Mouse (Mus musculus) hindbrain, embryonic 16.5 days (tissue): ENCODE data around the gene Gtf2ird1. TPM values are rescaled to one million over a fixed set of nuclear protein-coding genes. Genes with fewer than 3 reads are reported as not detected.
"Not testable (repeated sequence)": the region's sequence is repeated elsewhere in the genome, so short reads cannot be mapped to it uniquely, and the experiment has no call there.

Source experiments
- ATAC-seq: fragments of 200-750 bp; cut with Nextera tagmentation; 2 replicates; pipeline ENCODE4 v1.8.0; 2017; ENCODE audit warnings: moderate TSS enrichment, moderate library complexity
- H3K27ac ChIP-seq: fragments of 300-500 bp; sonication (generic); 2 replicates; pipeline ENCODE4 v1.5.1; 2014; ENCODE audit warnings: low read depth, mild to moderate bottlenecking, control low read depth, low read length, moderate library complexity
- H3K27me3 ChIP-seq: fragments of 300-500 bp; sonication (generic); replicated peaks from 2 replicates; pipeline ENCODE4 v1.6.1; 2014; ENCODE audit warnings: low read length; ENCODE audit not compliant: control insufficient read depth, insufficient read depth
- H3K36me3 ChIP-seq: fragments of 300-500 bp; sonication (generic); 2 replicates; pipeline ENCODE4 v1.6.1; 2014; ENCODE audit warnings: mild to moderate bottlenecking, low read length, moderate library complexity, mixed read lengths; ENCODE audit not compliant: control insufficient read depth, insufficient read depth
- H3K4me1 ChIP-seq: fragments of 300-500 bp; sonication (generic); 2 replicates; pipeline ENCODE4 v1.6.1; 2014; ENCODE audit warnings: low read depth, low read length; ENCODE audit not compliant: control insufficient read depth, insufficient read depth
- H3K4me2 ChIP-seq: fragments of 300-500 bp; sonication (generic); 2 replicates; pipeline ENCODE4 v1.6.1; 2014; ENCODE audit warnings: mild to moderate bottlenecking, low read length, control low read depth, moderate library complexity
- H3K4me3 ChIP-seq: fragments of 300-500 bp; sonication (generic); 2 replicates; pipeline ENCODE4 v1.5.1; 2014; ENCODE audit warnings: mild to moderate bottlenecking, low read length, control low read depth, moderate library complexity
- H3K9ac ChIP-seq: fragments of 300-500 bp; sonication (generic); 2 replicates; pipeline ENCODE4 v1.6.1; 2014; ENCODE audit warnings: low read depth, mild to moderate bottlenecking, control low read depth, low read length, moderate library complexity
- H3K9me3 ChIP-seq: fragments of 300-500 bp; sonication (generic); 2 replicates; pipeline ENCODE4 v1.6.1; 2014; ENCODE audit warnings: mild to moderate bottlenecking, low read length, moderate library complexity; ENCODE audit not compliant: control insufficient read depth
- WGBS: fragments of 180-500 bp; shearing (Covaris S2); extraction: QIAGEN DNeasy Blood & Tissue Kit; methylation state at CpG from one replicate; pipeline ENCODE4 v1.1.7; 2014; 5-methylcytosine and 5-hydroxymethylcytosine counted together
- polyA plus RNA-seq: library from polyadenylated mRNA; unstranded; fragments of >200 nt; fragmentation: Nextera tagmentation; extraction: Ambion mirVana; gene quantifications from 2 replicates; pipeline ENCODE4 v1.2.1, GENCODE M21; 2015

Gtf2ird1 gene
- polyA plus RNA-seq, 1 experiment from 2014 or later, result 49.3 TPM

DNA sequence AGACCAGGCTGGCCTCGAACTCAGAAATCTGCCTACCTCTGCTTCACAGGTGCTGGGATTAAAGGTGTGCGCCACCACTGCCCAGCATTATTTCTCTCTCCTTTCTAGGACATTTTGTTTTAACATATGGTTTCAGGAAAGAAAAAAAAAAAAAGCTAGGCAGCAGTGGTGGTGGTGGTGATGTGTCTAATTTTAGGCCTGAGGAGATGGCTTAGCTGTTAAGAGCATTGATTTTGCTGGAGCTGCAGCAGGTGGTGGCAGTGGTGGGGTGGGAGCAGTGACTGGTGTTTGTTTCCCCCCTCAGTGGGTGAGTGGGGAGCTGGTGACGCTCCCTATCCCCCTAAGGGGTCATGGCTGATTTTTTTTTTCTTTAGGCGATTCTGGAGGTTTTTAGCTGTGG, 103.4 kb downstream of the Gtf2ird1 start:
- WGBS, result 79% methylated on average over 4 of the region's 4 CpGs
- H3K9ac ChIP-seq, result no peak overlapping the region
- H3K36me3 ChIP-seq, result peaks cover 3% of the 10 kb centered on the region; the same call in 1 of the 2 replicates
- no peaks in the 10 kb centered on the region for H3K27me3 ChIP-seq
- no peak overlapping the region for H3K4me3 ChIP-seq
- ATAC-seq, result no peak
- no peaks in the 10 kb centered on the region for H3K9me3 ChIP-seq
- no peak overlapping the region; the same call in 1 of the 2 replicates for H3K27ac ChIP-seq
- no peak overlapping the region for H3K4me2 ChIP-seq
- no peaks in the 10 kb centered on the region for H3K4me1 ChIP-seq

DNA sequence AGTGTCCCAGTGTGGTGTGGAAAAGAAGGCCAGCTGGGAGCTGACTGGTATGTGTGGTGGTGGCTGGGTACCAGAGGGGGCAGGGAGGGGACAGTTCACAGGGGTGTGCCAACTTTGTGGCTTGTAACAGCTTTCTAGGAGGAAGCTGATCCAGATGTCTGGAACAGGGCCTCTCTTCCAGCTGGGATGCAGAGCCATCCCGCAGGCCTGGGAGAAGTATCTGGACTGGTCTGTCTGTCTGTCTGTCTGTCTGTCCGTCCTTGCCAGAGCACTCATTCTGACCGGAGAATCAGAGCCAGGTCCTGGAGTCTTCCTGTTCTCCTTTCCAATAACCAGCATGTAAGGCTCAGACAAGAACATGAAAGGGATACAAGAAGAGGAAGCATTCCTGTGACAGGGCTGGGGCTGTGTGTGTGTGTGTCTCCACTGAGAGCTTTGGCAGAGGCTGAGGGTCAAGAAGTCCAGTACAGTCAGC, 104.0 kb downstream of the Gtf2ird1 start:
- Histone ChIP-seq H3K4me3 (no peak overlapping the region), H3K27ac (no peak overlapping the region; the same call in 1 of the 2 replicates)
- WGBS, result 82% methylated on average over 3 of the region's 3 CpGs

DNA sequence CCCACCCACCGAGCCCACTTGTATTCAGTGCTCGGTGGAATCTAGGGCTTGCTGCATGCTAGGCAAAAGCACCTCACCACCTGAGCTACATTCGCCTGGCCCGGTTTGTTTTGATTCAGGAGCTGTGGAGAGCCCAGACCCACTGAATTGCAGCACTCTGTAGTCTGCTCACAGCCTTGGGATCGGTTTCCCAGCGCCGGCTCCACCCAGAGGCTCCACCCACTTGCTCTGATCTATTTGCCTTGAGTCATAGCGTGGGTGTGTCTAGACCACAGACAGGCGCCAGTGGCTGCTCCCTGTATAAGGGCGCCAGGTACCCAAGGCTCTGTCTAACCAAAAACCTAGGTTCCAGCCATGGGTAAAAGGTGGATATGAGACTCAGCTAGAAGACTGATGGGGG, 105.9 kb downstream of the Gtf2ird1 start:
- 18% methylated on average over 10 of the region's 10 CpGs for WGBS

More for the DNA sequence above, 104.0 kb downstream of the Gtf2ird1 start:
- Histone ChIP-seq H3K36me3 (0 out of 2 replicates have a peak, but pooled peaks cover 3% of the 10 kb centered on the region), H3K4me1 (no peaks in the 10 kb centered on the region), H3K27me3 (no peaks in the 10 kb centered on the region), H3K9ac (no peak overlapping the region), H3K4me2 (no peak overlapping the region), H3K9me3 (no peaks in the 10 kb centered on the region)
- ATAC-seq, result no peak

DNA sequence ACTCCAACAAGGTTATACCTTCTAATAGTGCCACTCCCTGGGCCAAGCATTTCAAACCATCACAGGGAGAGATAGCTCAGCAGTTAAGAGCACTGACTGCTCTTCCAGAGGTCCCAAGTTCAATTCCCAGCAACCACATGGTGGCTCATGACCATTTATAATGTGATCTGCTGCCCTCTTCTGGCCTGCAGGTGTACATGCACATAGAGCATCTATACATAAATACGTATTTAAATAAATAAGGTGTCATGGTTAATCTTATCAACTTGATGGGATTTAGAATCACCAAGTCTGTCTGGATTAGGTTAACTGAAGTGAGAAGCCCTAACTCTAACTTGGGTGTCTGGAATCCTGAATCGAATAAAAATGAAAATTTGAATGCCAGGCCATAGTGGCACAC, 109.5 kb downstream of the Gtf2ird1 start:
- Histone ChIP-seq H3K27me3 (no peaks in the 10 kb centered on the region), H3K9me3 (no peaks in the 10 kb centered on the region), H3K36me3 (no peaks in the 10 kb centered on the region), H3K4me2 (no peak overlapping the region), H3K9ac (no peak overlapping the region), H3K4me3 (no peak overlapping the region), H3K27ac (no peak overlapping the region), H3K4me1 (no peaks in the 10 kb centered on the region)
- 73% methylated on average over 2 of the region's 2 CpGs for WGBS
- ATAC-seq, result no peak

More for the DNA sequence above, 105.9 kb downstream of the Gtf2ird1 start:
- H3K4me3 ChIP-seq, result no peak overlapping the region; the same call in 1 of the 2 replicates
- H3K27me3 ChIP-seq, result no peaks in the 10 kb centered on the region
- ATAC-seq, result peak; percentile 74
- H3K4me1 ChIP-seq, result no peaks in the 10 kb centered on the region
- no peaks in the 10 kb centered on the region for H3K9me3 ChIP-seq
- peak overlapping the region; percentile 44 for H3K4me2 ChIP-seq
- no peak overlapping the region for H3K27ac ChIP-seq
- no peaks in the 10 kb centered on the region for H3K36me3 ChIP-seq
- no peak overlapping the region; the same call in 1 of the 2 replicates for H3K9ac ChIP-seq

DNA sequence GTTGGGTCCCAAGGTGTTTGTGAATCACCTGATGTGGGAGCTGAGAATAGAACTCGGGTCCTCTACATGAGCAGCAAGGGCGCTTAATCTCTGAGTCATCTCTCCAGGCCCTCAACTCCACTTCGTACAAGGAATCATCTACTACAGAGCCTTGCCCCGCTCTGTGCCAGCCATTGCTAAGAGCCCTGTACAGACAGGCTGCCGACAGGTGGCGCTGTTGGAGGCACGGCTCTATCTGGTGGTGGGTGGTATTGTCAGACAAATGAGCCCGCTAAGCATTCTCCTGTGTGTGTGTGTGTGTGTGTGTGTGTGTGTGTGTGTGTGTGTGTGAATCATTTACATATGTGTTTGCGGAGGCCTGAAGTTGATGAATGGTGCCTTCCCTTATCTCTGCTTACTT, 111.1 kb downstream of the Gtf2ird1 start:
- H3K4me2 ChIP-seq, result no peak overlapping the region
- H3K4me3 ChIP-seq, result no peak overlapping the region
- H3K27ac ChIP-seq, result no peak overlapping the region
- H3K4me1 ChIP-seq, result no peaks in the 10 kb centered on the region
- no peaks in the 10 kb centered on the region for H3K9me3 ChIP-seq
- no peak overlapping the region for H3K9ac ChIP-seq
- no peak for ATAC-seq
- 76% methylated on average over 9 of the region's 9 CpGs for WGBS
- no peaks in the 10 kb centered on the region for H3K27me3 ChIP-seq
- H3K36me3 ChIP-seq, result no peaks in the 10 kb centered on the region

DNA sequence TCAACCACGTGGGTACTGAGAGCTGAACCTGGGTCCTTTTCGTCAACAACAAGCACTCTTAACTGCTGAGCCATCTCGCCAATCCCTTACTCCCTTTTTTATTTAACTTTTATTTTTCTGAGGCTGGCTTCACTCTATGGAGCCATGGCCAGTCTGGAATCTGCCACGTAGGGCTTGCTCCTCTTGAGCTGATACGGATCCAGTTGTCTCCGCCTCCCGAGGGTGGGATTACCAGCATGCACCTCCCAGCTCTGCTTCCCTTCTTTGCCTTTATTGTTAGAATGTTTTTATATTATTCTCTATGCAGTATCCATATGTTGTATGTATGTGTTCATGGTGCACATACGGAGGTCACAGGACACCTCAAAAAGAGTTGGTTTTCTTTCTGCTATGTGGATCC, 112.4 kb downstream of the Gtf2ird1 start:
- 88% methylated on average over 8 of the region's 8 CpGs for WGBS
- no peak for ATAC-seq
- H3K4me1 ChIP-seq, result no peaks in the 10 kb centered on the region
- no peak overlapping the region for H3K27ac ChIP-seq
- no peak overlapping the region for H3K4me2 ChIP-seq
- H3K9me3 ChIP-seq, result no peaks in the 10 kb centered on the region
- no peaks in the 10 kb centered on the region for H3K36me3 ChIP-seq
- no peak overlapping the region for H3K4me3 ChIP-seq
- no peaks in the 10 kb centered on the region for H3K27me3 ChIP-seq
- no peak overlapping the region for H3K9ac ChIP-seq

DNA sequence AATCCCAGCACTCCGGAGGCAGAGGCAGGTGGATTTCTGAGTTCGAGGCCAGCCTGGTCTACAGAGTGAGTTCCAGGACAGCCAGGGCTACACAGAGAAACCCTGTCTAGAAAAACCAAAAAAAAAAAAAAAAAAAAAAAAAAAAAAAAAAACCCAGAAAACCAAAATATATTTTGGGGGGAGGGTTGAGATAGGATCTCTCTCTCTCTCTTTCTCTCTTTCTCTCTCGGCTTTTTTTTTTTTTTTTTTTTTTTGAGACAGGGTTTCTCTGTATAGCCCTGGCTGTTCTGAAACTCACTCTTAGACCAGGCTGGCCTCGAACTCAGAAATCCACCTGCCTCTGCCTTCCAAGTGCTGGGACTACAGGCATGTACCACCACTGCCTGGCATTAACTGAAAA, 113.0 kb downstream of the Gtf2ird1 start:
- H3K9me3 ChIP-seq, H3K9ac ChIP-seq, H3K36me3 ChIP-seq, ATAC-seq, H3K4me3 ChIP-seq, H3K4me2 ChIP-seq, H3K27me3 ChIP-seq, H3K4me1 ChIP-seq, H3K27ac ChIP-seq: not testable (repeated sequence)
- 95% methylated on average over 3 of the region's 4 CpGs for WGBS

DNA sequence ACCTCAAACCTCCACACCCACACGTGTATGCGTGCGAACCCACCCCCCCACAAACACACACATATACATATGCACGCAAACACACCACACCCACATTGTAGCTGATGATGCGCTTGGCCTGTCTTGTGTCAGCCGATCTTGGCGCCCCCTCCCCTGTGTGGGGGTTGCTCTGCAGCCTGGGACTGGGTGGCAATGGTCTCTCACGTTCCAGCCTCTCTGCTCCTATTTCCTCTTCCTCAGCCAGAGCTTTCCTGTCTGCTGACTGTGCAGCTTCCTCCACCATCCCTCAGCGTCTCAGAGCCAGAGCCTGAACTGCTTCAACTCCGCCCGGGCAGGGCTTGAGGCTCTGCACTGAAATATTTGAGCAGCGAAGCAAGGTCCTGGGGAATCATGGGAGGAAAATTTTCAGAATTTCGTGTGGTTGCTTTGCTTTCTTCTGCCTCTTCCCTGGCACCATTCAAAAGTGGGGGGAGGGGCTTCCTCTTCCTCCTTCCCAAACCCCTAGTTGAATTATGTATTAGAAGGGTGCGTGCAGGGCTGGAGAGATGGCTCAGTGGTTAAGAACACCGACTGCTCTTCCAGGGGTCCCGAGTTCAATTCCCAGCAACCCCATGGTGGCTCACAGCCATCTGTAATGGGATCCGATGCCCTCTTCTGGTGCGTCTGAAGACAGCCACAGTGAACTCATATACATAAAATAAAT, 113.9 kb downstream of the Gtf2ird1 start:
- Histone ChIP-seq H3K9me3 (no peaks in the 10 kb centered on the region), H3K4me3 (no peak overlapping the region), H3K27ac (no peak overlapping the region), H3K36me3 (no peaks in the 10 kb centered on the region), H3K4me2 (no peak overlapping the region), H3K27me3 (no peaks in the 10 kb centered on the region), H3K9ac (no peak overlapping the region), H3K4me1 (no peaks in the 10 kb centered on the region)
- ATAC-seq, result no peak
- WGBS, result 84% methylated on average over 18 of the region's 18 CpGs

DNA sequence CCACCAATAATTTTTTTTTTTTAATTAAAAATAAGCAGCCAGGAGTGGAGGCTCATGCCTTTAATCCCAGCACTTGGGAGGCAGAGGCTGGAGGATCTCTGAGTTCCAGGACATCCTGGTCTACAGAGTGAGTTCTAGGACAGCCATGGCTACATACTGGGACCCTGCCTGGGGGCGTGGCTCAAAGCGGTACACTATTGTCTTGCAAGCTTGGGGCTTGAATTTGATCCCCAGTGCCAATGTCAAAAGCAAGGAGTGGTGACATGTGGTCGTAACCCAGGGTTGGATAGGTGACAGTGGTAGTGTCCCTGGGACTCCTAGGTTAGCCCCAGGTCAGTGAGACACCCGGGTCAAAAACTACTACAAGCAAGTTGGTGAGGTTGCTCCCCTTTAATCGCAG, 114.8 kb downstream of the Gtf2ird1 start:
- no peaks in the 10 kb centered on the region for H3K4me1 ChIP-seq
- ATAC-seq, result no peak
- 90% methylated on average over 5 of the region's 5 CpGs for WGBS
- H3K36me3 ChIP-seq, result no peaks in the 10 kb centered on the region
- no peaks in the 10 kb centered on the region for H3K27me3 ChIP-seq
- no peak overlapping the region for H3K27ac ChIP-seq
- no peak overlapping the region for H3K9ac ChIP-seq
- no peak overlapping the region for H3K4me2 ChIP-seq
- no peaks in the 10 kb centered on the region for H3K9me3 ChIP-seq
- no peak overlapping the region for H3K4me3 ChIP-seq
